Mouse (Mus musculus): ENCODE measurements around the gene Bgn.

Gene Bgn

GRCm38 (mm10) chrX:73490186-73490585 is 6.8 kb downstream of the Bgn start:
- DNase-seq (ENCODE audit: low spot score in 2 of 2) = no peak

- DNase-seq (ENCODE audit: low spot score in 2 of 2) = no peak
These were observed 7.4 kb downstream of the Bgn start for GRCm38 (mm10) chrX:73490804-73491203.

- peak in 1 of 2 experiments; percentile 56 for DNase-seq (ENCODE audit: low spot score in 2 of 2)
These were observed 10.2 kb downstream of the Bgn start for GRCm38 (mm10) chrX:73493567-73493966.

- no peak for DNase-seq (ENCODE audit: low spot score in 2 of 2)
These were observed 13.3 kb downstream of the Bgn start for GRCm38 (mm10) chrX:73496746-73497145.

- DNase-seq (ENCODE audit: low spot score in 2 of 2) = no peak
These were observed 21.8 kb downstream of the Bgn start for GRCm38 (mm10) chrX:73505130-73505735.

- DNase-seq (ENCODE audit: low spot score in 2 of 2) = no peak
These were observed 23.2 kb downstream of the Bgn start for GRCm38 (mm10) chrX:73506577-73506976.

GRCm38 (mm10) chrX:73509209-73509608 is 25.8 kb downstream of the Bgn start:
- DNase-seq (ENCODE audit: low spot score in 2 of 2) = no peak

GRCm38 (mm10) chrX:73512904-73513303 is 29.5 kb downstream of the Bgn start:
- DNase-seq (ENCODE audit: low spot score in 2 of 2) = peak; percentile 43 to 56

GRCm38 (mm10) chrX:73516556-73516955 is 33.2 kb downstream of the Bgn start:
- DNase-seq (ENCODE audit: low spot score in 2 of 2) = no peak

- DNase-seq (ENCODE audit: low spot score in 2 of 2) = no peak
These were observed 33.7 kb downstream of the Bgn start for GRCm38 (mm10) chrX:73517060-73517600.

- DNase-seq (ENCODE audit: low spot score in 2 of 2) = no peak
These were observed 37.3 kb downstream of the Bgn start for GRCm38 (mm10) chrX:73520692-73521091.

- DNase-seq (ENCODE audit: low spot score in 2 of 2) = no peak
These were observed 41.2 kb downstream of the Bgn start for GRCm38 (mm10) chrX:73524318-73525222.

GRCm38 (mm10) chrX:73525223-73526140 is 42.1 kb downstream of the Bgn start:
- no peak for DNase-seq (ENCODE audit: low spot score in 2 of 2)

GRCm38 (mm10) chrX:73526410-73526887 is 43.0 kb downstream of the Bgn start:
- DNase-seq (ENCODE audit: low spot score in 2 of 2) = no peak

GRCm38 (mm10) chrX:73537875-73538274 is 54.5 kb downstream of the Bgn start:
- no peak for DNase-seq (ENCODE audit: low spot score in 2 of 2)

GRCm38 (mm10) chrX:73543340-73543739 is 59.9 kb downstream of the Bgn start:
- peak in 1 of 2 experiments; percentile 6 for DNase-seq (ENCODE audit: low spot score in 2 of 2)
